Mouse (Mus musculus) embryonic facial prominence, embryonic 11.5 days (tissue): ENCODE measurements at regions not wholly inside any gene's neighbourhood (a gene's known extent, or its start where the extent isn't known, plus 50 kb on each side); places are given as distances from the start of the nearest gene placed in this dataset.

Experiments used
- ATAC-seq: fragments of 200-750 bp; cut with Nextera tagmentation; replicated peaks from 2 replicates; pipeline ENCODE4 v1.8.0; 2017; ENCODE audit warnings: low read depth; ENCODE audit not compliant: insufficient number of reproducible peaks, low FRiP score, low TSS enrichment
- DNase-seq: peaks from one replicate; pipeline ENCODE4 v3.0.0-alpha.2; 2015; ENCODE audit warnings: low spot score
- H3K27ac ChIP-seq: fragments of 300-500 bp; sonication (generic); replicated peaks from 2 replicates; pipeline ENCODE4 v1.5.1; 2014; ENCODE audit warnings: mild to moderate bottlenecking, low read depth, low read length, control low read depth
- H3K27me3 ChIP-seq: fragments of 300-500 bp; sonication (generic); 2 replicates; pipeline ENCODE4 v1.6.1; 2014; ENCODE audit warnings: mild to moderate bottlenecking, low read length, moderate library complexity, mixed read lengths; ENCODE audit not compliant: control insufficient read depth, insufficient read depth
- H3K36me3 ChIP-seq: fragments of 300-500 bp; sonication (generic); replicated peaks from 2 replicates; pipeline ENCODE4 v1.6.1; 2014; ENCODE audit warnings: low read depth, mild to moderate bottlenecking, low read length, moderate library complexity, mixed read lengths; ENCODE audit not compliant: control insufficient read depth, insufficient read depth
- H3K4me1 ChIP-seq: fragments of 300-500 bp; sonication (generic); 2 replicates; pipeline ENCODE4 v1.6.1; 2014; ENCODE audit warnings: low read length, mixed read lengths; ENCODE audit not compliant: control insufficient read depth, insufficient read depth
- H3K4me2 ChIP-seq: fragments of 300-500 bp; sonication (generic); 2 replicates; pipeline ENCODE4 v1.6.1; 2014; ENCODE audit warnings: low read depth, mild to moderate bottlenecking, control low read depth, low read length, moderate library complexity
- H3K4me3 ChIP-seq: fragments of 300-500 bp; sonication (generic); 2 replicates; pipeline ENCODE4 v1.5.1; 2014; ENCODE audit warnings: low read depth, low read length, control low read depth
- H3K9ac ChIP-seq: fragments of 300-500 bp; sonication (generic); replicated peaks from 2 replicates; pipeline ENCODE4 v1.6.1; 2014; ENCODE audit warnings: mild to moderate bottlenecking, control low read depth, low read length
- H3K9me3 ChIP-seq: fragments of 300-500 bp; sonication (generic); replicated peaks from 2 replicates; pipeline ENCODE4 v1.6.1; 2016; ENCODE audit warnings: mild to moderate bottlenecking, low read length, inconsistent platforms, mixed read lengths; ENCODE audit not compliant: control insufficient read depth
- WGBS: fragments of 180-500 bp; shearing (Covaris S2); extraction: QIAGEN DNeasy Blood & Tissue Kit; methylation state at CpG from one replicate; pipeline ENCODE4 v1.1.7; 2014; 5-methylcytosine and 5-hydroxymethylcytosine counted together

- Histone ChIP-seq H3K4me2 (no peak overlapping the region), H3K9me3 (no peaks in the 10 kb centered on the region), H3K9ac (no peak overlapping the region), H3K27me3 (no peaks in the 10 kb centered on the region), H3K4me1 (no peaks in the 10 kb centered on the region), H3K36me3 (no peaks in the 10 kb centered on the region), H3K4me3 (no peak overlapping the region), H3K27ac (no peak overlapping the region)
- WGBS: 90% methylated on average over 1 of the region's 1 CpGs
- ATAC-seq (no peak), DNase-seq (no peak)
These were observed 104.4 kb upstream of the Glra1 start for GRCm38 (mm10) chr11:55712350-55712749.

GRCm38 (mm10) chr11:55707467-55707866, 99.5 kb upstream of the Glra1 start:
- Histone ChIP-seq H3K4me3 (no peak overlapping the region), H3K9me3 (no peaks in the 10 kb centered on the region), H3K4me2 (no peak overlapping the region), H3K27me3 (no peaks in the 10 kb centered on the region), H3K27ac (no peak overlapping the region), H3K4me1 (no peaks in the 10 kb centered on the region), H3K36me3 (no peaks in the 10 kb centered on the region), H3K9ac (no peak overlapping the region)
- ATAC-seq (no peak), DNase-seq (no peak)
- WGBS: 81% methylated on average over 5 of the region's 5 CpGs

GRCm38 (mm10) chr11:55701921-55702320, 93.9 kb upstream of the Glra1 start:
- Histone ChIP-seq H3K4me2 (no peak overlapping the region), H3K9ac (no peak overlapping the region), H3K36me3 (no peaks in the 10 kb centered on the region), H3K9me3 (no peaks in the 10 kb centered on the region), H3K27me3 (no peaks in the 10 kb centered on the region), H3K27ac (no peak overlapping the region), H3K4me1 (no peaks in the 10 kb centered on the region), H3K4me3 (no peak overlapping the region)
- WGBS: 71% methylated on average over 2 of the region's 2 CpGs
- DNase-seq (no peak), ATAC-seq (no peak)

GRCm38 (mm10) chr11:55685031-55685519, 77.1 kb upstream of the Glra1 start:
- Histone ChIP-seq H3K27me3 (no peaks in the 10 kb centered on the region), H3K4me2 (no peak overlapping the region), H3K9me3 (no peaks in the 10 kb centered on the region), H3K36me3 (no peaks in the 10 kb centered on the region), H3K4me3 (no peak overlapping the region), H3K9ac (no peak overlapping the region), H3K4me1 (no peaks in the 10 kb centered on the region), H3K27ac (no peak overlapping the region)
- peak; percentile 67; the same call in 1 of the 2 replicates for ATAC-seq
- no peak for DNase-seq
- 47% methylated on average over 3 of the region's 3 CpGs for WGBS

DNA sequence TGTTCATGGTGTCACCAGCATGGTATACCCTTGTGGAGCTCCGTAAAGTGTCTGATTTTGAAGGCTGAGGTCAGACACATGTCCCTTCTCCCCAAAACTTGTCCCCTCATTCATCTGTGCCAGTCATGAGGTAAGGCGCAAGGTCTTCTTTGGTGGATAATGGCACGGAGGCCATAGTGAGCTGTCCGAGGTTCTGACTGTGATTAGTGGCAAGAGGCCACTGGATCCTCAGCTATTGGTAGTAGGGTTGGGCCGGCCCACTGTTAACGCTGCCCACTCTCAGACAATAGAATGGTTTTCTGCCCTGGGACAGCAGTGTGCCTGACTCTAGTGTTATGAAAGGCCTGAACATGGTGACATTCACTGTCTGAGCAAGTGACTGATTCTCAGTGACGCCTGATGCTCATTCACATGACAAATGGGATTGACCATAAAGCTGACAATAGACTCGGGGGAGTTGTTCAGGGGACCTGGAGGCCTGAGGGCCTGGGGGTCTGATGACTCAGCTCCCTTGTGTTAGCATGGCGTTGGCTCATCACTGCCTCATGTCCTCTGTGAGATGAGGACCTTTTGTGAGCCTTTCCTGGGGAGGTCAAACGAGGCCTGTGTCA, 74.5 kb upstream of the Glra1 start:
- 40% methylated on average over 10 of the region's 10 CpGs for WGBS
- no peak overlapping the region for H3K4me3 ChIP-seq
- H3K9me3 ChIP-seq: no peaks in the 10 kb centered on the region
- DNase-seq (peak; percentile 59), ATAC-seq (no peak)
- no peak overlapping the region for H3K27ac ChIP-seq
- H3K4me1 ChIP-seq: no peaks in the 10 kb centered on the region
- H3K4me2 ChIP-seq: no peak overlapping the region
- no peak overlapping the region for H3K9ac ChIP-seq
- H3K27me3 ChIP-seq: no peaks in the 10 kb centered on the region
- H3K36me3 ChIP-seq: no peaks in the 10 kb centered on the region

GRCm38 (mm10) chr11:55681226-55681980, 73.4 kb upstream of the Glra1 start:
- H3K4me1 ChIP-seq: no peaks in the 10 kb centered on the region

DNA sequence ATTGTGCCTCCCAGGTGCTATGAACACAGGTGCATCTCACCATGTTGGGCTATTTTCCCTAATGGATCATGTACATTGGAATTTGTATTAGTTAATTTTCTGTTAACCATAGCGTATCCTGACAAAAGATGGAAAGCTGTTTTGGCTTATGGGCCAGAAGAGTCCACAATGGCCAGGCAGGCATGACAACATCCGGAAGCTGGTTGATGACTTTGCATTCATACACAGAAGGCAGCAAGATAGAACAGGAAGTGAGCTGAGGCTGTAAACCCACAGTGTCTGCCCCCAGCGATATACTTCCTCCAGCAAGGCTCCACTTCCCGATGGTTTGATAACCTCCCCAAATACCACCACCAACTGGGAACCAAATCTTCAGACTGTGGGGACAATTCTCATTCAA, 55.1 kb upstream of the Glra1 start:
- WGBS: 90% methylated on average over 4 of the region's 4 CpGs
- no peak for ATAC-seq
- H3K9me3 ChIP-seq: no peaks in the 10 kb centered on the region
- no peak for DNase-seq
- H3K9ac ChIP-seq: no peak overlapping the region
- H3K4me1 ChIP-seq: no peaks in the 10 kb centered on the region
- no peaks in the 10 kb centered on the region for H3K27me3 ChIP-seq
- no peak overlapping the region for H3K4me3 ChIP-seq
- no peak overlapping the region for H3K4me2 ChIP-seq
- no peak overlapping the region for H3K27ac ChIP-seq
- H3K36me3 ChIP-seq: no peaks in the 10 kb centered on the region

More at GRCm38 (mm10) chr11:55681226-55681980, 73.4 kb upstream of the Glra1 start:
- H3K4me2 ChIP-seq: no peak overlapping the region
- no peaks in the 10 kb centered on the region for H3K9me3 ChIP-seq
- H3K27me3 ChIP-seq: no peaks in the 10 kb centered on the region
- DNase-seq (no peak), ATAC-seq (no peak)
- H3K27ac ChIP-seq: no peak overlapping the region
- H3K9ac ChIP-seq: no peak overlapping the region
- WGBS: 79% methylated on average over 21 of the region's 21 CpGs
- H3K4me3 ChIP-seq: no peak overlapping the region
- H3K36me3 ChIP-seq: no peaks in the 10 kb centered on the region

GRCm38 (mm10) chr11:55662283-55662682, 54.3 kb upstream of the Glra1 start:
- Histone ChIP-seq H3K27me3 (no peaks in the 10 kb centered on the region), H3K36me3 (no peaks in the 10 kb centered on the region), H3K4me3 (no peak overlapping the region), H3K27ac (no peak overlapping the region), H3K9me3 (no peaks in the 10 kb centered on the region), H3K4me1 (no peaks in the 10 kb centered on the region), H3K9ac (no peak overlapping the region), H3K4me2 (no peak overlapping the region)
- no peak for ATAC-seq
- 75% methylated on average over 3 of the region's 3 CpGs for WGBS
- DNase-seq: no peak
